Mouse (Mus musculus) heart, adult 2 months (tissue): Measurements from ENCODE around the gene Rcor1. TPM values are rescaled to one million over a fixed set of nuclear protein-coding genes. Genes with fewer than 3 reads are reported as not detected.
A peak's percentile ranks its signal among the peaks of the same experiment; 100 is the strongest.

Experiments used
- DNase-seq, 2 experiments: peaks; one replicate each; pipeline ENCODE4 v3.0.0; 2021
- H3K27ac ChIP-seq: fragments of 200-600 bp; 2 replicates; pipeline ENCODE4 v1.8.1; 2022
- H3K27me3 ChIP-seq: fragments of 200-500 bp; 2 replicates; pipeline ENCODE4 v1.6.1; 2012; ENCODE audit warnings: mild to moderate bottlenecking, low read length, inconsistent platforms, mixed read lengths; ENCODE audit not compliant: control insufficient read depth, insufficient read depth
- H3K36me3 ChIP-seq: fragments of 200-500 bp; 2 replicates; pipeline ENCODE4 v1.6.1; 2012; ENCODE audit warnings: low read length, inconsistent platforms; ENCODE audit not compliant: control insufficient read depth, insufficient read depth
- H3K4me1 ChIP-seq: fragments of 200-500 bp; 2 replicates; pipeline ENCODE4 v1.6.1; 2011; ENCODE audit warnings: low read length; ENCODE audit not compliant: control insufficient read depth, insufficient read depth
- H3K4me3 ChIP-seq: fragments of 200-600 bp; 2 replicates; pipeline ENCODE4 v1.8.1; 2022
- H3K79me2 ChIP-seq: fragments of 200-500 bp; replicated peaks from 2 replicates; pipeline ENCODE4 v1.6.1; 2012; ENCODE audit warnings: mild to moderate bottlenecking, inconsistent platforms, low read length, moderate library complexity, mixed read lengths; ENCODE audit not compliant: control insufficient read depth, insufficient read depth
- H3K9ac ChIP-seq: fragments of 200-500 bp; 2 replicates; pipeline ENCODE4 v1.6.1; 2012; ENCODE audit warnings: low read depth, mild to moderate bottlenecking, control low read depth, inconsistent platforms, low read length, mixed read lengths
- CTCF ChIP-seq: fragments of 200-600 bp; IDR thresholded peaks from 2 replicates; pipeline ENCODE4 v1.8.1; 2022; ENCODE audit warnings: antibody characterized with exemption, mild to moderate bottlenecking, moderate library complexity
- EP300 ChIP-seq: fragments of 200-500 bp; IDR thresholded peaks from 2 replicates; pipeline ENCODE4 v1.6.1; 2011; ENCODE audit warnings: low read depth, low read length, control low read depth; ENCODE audit not compliant: insufficient read depth
- POLR2A ChIP-seq: fragments of 200-500 bp; IDR thresholded peaks from 2 replicates; pipeline ENCODE4 v1.6.1; 2011; ENCODE audit warnings: mild to moderate bottlenecking, low read depth, low read length, control low read depth; ENCODE audit not compliant: insufficient read depth
- WGBS: fragments of 180-500 bp; shearing (Covaris S2); methylation state at CpG from one replicate; pipeline ENCODE4 v1.1.7; 2018; 5-methylcytosine and 5-hydroxymethylcytosine counted together
- intact Hi-C: fragments of 180-260 bp; cut with DNase I; formaldehyde crosslinking; loops from one replicate; pipeline ENCODE4 v1.15.1; 2025
- polyA plus RNA-seq: library from polyadenylated mRNA; depleted of rRNA; stranded (reverse); fragments of >200 nt; gene quantifications from 2 replicates; pipeline ENCODE4 v1.2.3, GENCODE M21; 2012
- total RNA-seq, 2 experiments: library from RNA; stranded (reverse); gene quantifications; 2 replicates each; pipeline ENCODE4 v1.2.3; 2021

The Rcor1 gene
- total and polyA plus RNA-seq, 3 experiments: 5.9 to 14.8 (median 13.9) TPM

DNA sequence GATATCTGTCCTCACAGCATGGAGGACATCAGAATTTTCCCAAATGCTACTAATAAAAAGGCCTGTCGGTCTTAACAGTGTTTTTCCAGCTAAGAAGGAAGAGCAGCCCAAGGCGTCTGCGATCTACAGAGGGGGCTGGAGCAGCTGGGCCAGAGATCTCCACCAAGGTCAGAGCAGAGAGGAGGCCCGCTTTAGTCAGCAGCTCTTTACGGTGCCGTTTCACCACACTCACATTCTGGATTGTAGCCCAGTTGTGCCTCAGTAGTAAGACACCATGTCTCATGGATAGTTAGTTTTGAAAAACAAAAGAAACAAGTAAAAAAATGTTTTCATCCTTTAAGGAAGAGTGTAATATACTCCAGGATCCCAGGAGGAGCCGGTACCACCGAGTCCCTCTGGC, 72.0 kb downstream of the Rcor1 start:
- Histone ChIP-seq H3K27ac (no peak overlapping the region), H3K4me1 (no peaks in the 10 kb centered on the region), H3K36me3 (no peaks in the 10 kb centered on the region), H3K27me3 (no peaks in the 10 kb centered on the region), H3K9ac (no peak overlapping the region), H3K79me2 (no peaks in the 10 kb centered on the region), H3K4me3 (no peak overlapping the region)
- 81% methylated on average over 8 of the region's 8 CpGs for WGBS
- intact Hi-C loops: no loop called here
- no peak for TF ChIP-seq POLR2A
- no peak for TF ChIP-seq CTCF
- TF ChIP-seq EP300: no peak
- no peak for DNase-seq

DNA sequence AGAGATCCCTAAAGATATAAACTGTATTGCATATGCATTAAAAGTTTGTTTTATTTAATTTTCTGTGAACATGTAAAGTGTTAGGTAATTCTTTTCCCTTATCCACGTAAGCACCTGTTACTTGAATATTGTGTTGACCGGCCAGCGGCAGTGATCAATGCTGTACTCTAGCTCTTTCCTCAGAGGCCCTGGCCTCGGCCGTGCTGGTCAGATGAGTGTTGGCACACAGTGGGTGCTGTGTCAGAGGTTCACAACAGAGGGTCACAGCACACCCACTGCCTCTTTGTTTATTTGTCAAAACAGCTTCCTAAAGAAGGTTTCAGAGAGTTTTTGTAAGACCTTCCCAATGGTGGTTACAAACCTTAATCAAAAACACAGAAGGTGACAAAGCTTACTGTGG, 75.4 kb downstream of the Rcor1 start:
- H3K27ac ChIP-seq: no peak overlapping the region

DNA sequence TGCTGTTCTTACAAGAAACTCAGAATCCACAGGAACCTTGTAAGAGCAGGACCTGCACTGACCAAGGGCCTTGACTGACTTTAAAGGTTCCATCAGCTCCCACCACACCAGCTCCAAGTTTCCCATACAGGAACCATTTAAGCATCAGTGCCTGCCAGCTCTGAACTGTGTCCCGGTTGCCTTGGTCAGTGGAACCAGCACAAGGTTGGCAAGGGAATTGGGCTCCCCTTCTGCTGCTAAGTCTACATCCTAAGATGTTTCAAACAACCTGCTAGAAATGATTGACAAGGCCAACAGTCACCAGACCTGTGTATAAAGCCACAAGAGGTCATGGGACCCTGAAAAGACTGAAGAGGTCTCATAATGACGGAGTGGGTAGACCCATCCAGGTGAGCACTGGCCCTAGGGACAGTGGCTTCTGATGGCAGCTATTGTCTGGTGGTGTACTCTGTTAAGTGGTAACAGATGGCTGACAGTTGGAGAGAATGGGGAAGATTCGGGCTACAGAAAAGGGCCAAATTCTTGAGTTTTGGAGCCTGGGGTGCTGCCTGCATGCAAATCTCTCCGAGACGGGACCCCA, 80.4 kb downstream of the Rcor1 start:
- no peak for TF ChIP-seq EP300
- TF ChIP-seq POLR2A: no peak
- TF ChIP-seq CTCF: no peak
- intact Hi-C loops: no loop called here
- Histone ChIP-seq H3K4me3 (no peak overlapping the region), H3K4me1 (no peaks in the 10 kb centered on the region), H3K27ac (no peak overlapping the region), H3K79me2 (no peaks in the 10 kb centered on the region), H3K36me3 (no peaks in the 10 kb centered on the region), H3K9ac (no peak overlapping the region), H3K27me3 (no peaks in the 10 kb centered on the region)
- DNase-seq: no peak
- 94% methylated on average over 5 of the region's 5 CpGs for WGBS

More for the DNA sequence above, 75.4 kb downstream of the Rcor1 start:
- 96% methylated on average over 5 of the region's 5 CpGs for WGBS
- Histone ChIP-seq H3K4me1 (no peaks in the 10 kb centered on the region), H3K27me3 (no peaks in the 10 kb centered on the region), H3K79me2 (no peaks in the 10 kb centered on the region), H3K9ac (no peak overlapping the region), H3K36me3 (no peaks in the 10 kb centered on the region), H3K4me3 (no peak overlapping the region)
- no peak for DNase-seq
- intact Hi-C loops: no loop called here
- no peak for TF ChIP-seq CTCF
- no peak for TF ChIP-seq POLR2A
- TF ChIP-seq EP300: no peak

DNA sequence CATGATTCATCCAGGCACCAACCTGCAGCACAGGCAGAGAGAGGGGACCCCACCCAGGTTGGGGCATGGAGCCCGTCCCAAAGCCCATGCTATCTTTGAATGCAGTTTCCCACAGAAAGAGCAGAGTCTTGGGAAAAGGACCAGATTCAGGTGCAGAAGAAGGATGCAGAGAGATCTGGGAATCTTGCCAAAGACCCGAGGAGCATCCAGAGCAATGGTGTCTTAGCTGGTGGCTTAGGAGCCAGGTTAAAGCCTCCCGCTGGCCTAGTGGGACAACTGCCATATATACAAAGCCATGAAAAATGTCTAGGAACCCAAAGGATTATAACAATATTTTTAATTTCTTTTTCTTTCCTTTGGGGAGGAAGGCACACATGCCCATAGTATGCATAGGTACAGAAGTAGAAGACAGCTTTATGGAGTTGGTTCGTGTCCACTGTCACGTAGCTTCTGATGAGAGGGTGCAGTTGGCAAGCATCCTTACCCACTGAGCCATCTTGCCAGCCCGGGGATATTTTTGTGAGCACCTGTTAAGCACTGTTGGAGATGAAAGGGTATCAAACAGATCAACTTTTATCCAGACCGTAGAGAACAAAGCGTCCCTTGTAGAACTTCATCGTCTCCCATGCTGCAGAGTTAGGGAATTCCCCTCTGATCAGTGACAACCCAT, 82.0 kb downstream of the Rcor1 start:
- TF ChIP-seq EP300 (no peak), CTCF (no peak), POLR2A (no peak)
- 92% methylated on average over 9 of the region's 9 CpGs for WGBS
- DNase-seq: no peak
- intact Hi-C loops: no loop called here
- no peak overlapping the region for H3K27ac ChIP-seq
- H3K4me1 ChIP-seq: no peaks in the 10 kb centered on the region
- no peaks in the 10 kb centered on the region for H3K27me3 ChIP-seq
- H3K4me3 ChIP-seq: no peak overlapping the region
- H3K9ac ChIP-seq: no peak overlapping the region
- H3K36me3 ChIP-seq: no peaks in the 10 kb centered on the region
- H3K79me2 ChIP-seq: no peaks in the 10 kb centered on the region

DNA sequence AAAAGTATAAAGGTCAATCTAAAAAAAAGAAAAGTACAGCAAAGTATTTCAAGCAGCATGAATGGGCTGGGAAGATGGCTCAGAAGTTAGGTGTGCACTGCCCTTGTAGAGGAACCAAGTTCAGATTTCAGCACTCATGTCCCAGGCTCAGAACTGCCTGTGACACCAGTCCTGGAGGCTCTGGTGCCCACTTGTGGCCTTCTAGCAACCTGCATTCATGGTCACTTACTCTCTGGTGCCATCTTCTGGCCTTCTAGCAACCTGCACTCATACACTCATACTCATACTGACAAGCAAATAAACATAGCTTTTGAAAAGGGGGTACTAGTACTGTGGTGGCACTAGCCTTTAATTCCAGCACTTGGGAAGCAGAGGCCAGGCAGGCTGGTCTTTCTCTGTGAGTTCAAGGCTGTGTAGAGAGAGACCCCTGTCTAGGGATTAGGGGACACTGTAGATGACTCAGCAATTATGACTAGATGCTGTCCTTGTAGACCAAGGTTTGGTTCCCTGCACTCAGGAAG, 83.2 kb downstream of the Rcor1 start:
- Histone ChIP-seq H3K27ac (no peak overlapping the region), H3K4me1 (no peaks in the 10 kb centered on the region), H3K9ac (no peak overlapping the region), H3K36me3 (no peaks in the 10 kb centered on the region), H3K79me2 (no peaks in the 10 kb centered on the region), H3K27me3 (no peaks in the 10 kb centered on the region), H3K4me3 (no peak overlapping the region)
- intact Hi-C loops: no loop called here
- DNase-seq: no peak
- TF ChIP-seq POLR2A (no peak), CTCF (peak; percentile 58), EP300 (no peak)

DNA sequence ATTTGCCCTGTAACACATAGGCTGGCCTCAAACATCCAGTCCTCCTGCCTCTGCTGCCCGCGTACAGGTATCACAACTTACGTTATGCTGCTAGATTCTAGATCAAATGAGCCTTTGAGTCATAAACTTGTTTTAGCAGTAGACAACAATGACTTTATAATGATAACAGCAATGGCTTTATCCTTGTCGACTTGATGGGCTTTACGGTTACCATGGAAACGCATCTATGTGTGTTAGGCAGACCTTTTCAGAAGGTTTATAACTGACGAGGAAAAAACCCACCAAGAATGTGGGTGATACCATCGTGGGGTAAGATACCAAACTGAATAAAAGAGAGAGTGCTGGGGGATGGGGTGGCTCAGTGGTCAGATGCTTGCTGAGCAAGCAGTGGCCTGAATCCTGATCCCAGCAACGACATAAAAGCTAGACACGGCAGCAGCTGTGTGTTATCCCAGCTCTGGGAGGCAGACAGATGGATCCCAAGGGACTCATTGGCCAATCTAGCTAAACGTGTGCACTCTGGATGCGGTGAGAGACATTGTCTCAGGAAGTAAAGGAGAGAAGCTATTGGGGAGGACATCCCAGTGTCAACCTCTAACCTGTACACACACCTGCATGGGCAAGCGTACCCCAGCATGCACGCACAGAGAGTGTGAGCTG, 85.6 kb downstream of the Rcor1 start:
- intact Hi-C loops: no loop called here
- H3K27ac ChIP-seq: no peak overlapping the region
- no peaks in the 10 kb centered on the region for H3K27me3 ChIP-seq
- H3K4me1 ChIP-seq: no peaks in the 10 kb centered on the region
- TF ChIP-seq CTCF: no peak
- no peak for TF ChIP-seq POLR2A
- no peak for TF ChIP-seq EP300
- no peak overlapping the region for H3K9ac ChIP-seq
- no peaks in the 10 kb centered on the region for H3K79me2 ChIP-seq
- no peak overlapping the region for H3K4me3 ChIP-seq
- WGBS: 74% methylated on average over 14 of the region's 14 CpGs
- no peaks in the 10 kb centered on the region for H3K36me3 ChIP-seq
- no peak for DNase-seq
